Mouse (Mus musculus): ENCODE results near the gene Camk1d. TPM values are rescaled to one million over a fixed set of nuclear protein-coding genes. Genes with fewer than 3 reads are reported as not detected.

The Camk1d gene
- total RNA-seq, 1 experiment = 12.5 TPM

DNA sequence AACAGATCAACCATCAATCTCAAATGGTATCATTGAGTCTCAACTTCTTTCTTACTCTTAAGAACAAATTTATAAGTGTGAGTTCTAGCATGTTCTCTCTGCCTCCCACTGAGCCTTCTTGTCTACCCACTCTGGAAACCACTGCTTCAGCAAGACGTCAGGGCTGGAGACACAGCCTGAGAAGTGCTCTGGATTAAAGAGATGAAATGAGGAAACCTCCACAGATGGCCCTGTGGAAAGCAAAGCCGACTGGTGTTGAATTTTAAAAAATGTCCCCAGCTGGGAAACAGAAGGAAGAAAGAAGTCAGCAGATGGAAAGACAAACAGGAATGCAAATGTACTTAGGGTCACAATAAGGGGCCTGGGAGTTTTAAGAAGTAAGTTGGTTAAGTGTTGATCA lies 180.4 kb downstream of the Camk1d start:
- no peaks in the 10 kb centered on the region for H3K4me1 ChIP-seq (ENCODE audit: control insufficient read depth in 2 of 2, insufficient read depth in 2 of 2, low read length in 2 of 2, poor library complexity in 1 of 2)
- no peaks in the 10 kb centered on the region for H3K9me3 ChIP-seq (ENCODE audit: control insufficient read depth, insufficient read depth, low read depth, low read length)
- in situ Hi-C loops (cut with MboI; ENCODE audit: low sequenced_read_pairs in 2 of 2, unreplicated experiment in 2 of 2) = no loop called here
- H3K27ac ChIP-seq (ENCODE audit: insufficient read depth, low read depth, low read length, poor library complexity, severe bottlenecking) = no peak overlapping the region
- no peak for DNase-seq (ENCODE audit: low read depth, low spot score)
- no peak for TF ChIP-seq ZC3H11A (IDR thresholded peaks at IDR 0.05; ENCODE audit: borderline replicate concordance, low read depth, low read length)
- no peak for TF ChIP-seq CHD2 (IDR thresholded peaks at IDR 0.05; ENCODE audit: low read depth, low read length)
- TF ChIP-seq HCFC1 (IDR thresholded peaks at IDR 0.05; ENCODE audit: borderline replicate concordance, insufficient read depth, low read length) = no peak
- TF ChIP-seq MAFK (IDR thresholded peaks at IDR 0.05; ENCODE audit: insufficient read depth, low read depth, low read length) = no peak
- no peak for TF ChIP-seq ZNF384 (IDR thresholded peaks at IDR 0.05; ENCODE audit: low read depth, low read length)
- no peaks in the 10 kb centered on the region; the same call in 1 of the 2 replicates for H3K36me3 ChIP-seq (ENCODE audit: control insufficient read depth, insufficient read depth, low read length, poor library complexity, severe bottlenecking)
- H3K4me3 ChIP-seq (ENCODE audit: insufficient read depth in 1 of 2, low read depth in 1 of 2, low read length in 2 of 2, poor library complexity in 1 of 2, severe bottlenecking in 1 of 2) = no peak overlapping the region
- no peak overlapping the region for H3K9ac ChIP-seq (ENCODE audit: insufficient read depth, low read depth, low read length, poor library complexity, severe bottlenecking)

DNA sequence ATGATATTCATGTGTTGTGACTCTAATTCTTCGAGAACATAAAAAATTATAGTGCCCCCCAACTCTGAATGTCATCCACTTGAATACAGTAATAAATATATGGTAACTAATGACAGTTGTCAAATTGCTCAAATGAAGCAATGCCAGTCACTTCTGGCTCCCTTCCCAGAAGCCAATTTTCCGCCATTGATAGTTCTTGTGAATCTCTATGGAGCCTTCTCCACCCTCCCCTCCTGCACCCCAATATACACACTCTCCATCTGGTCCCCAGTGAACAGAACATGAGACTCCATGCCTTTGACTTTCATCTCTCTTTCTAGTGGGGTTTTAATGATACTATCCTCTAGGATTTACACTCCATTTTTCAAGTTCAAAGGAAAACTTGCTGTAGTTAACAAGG lies 184.3 kb downstream of the Camk1d start:
- Histone ChIP-seq H3K36me3 (ENCODE audit: control insufficient read depth, insufficient read depth, low read length, poor library complexity, severe bottlenecking) (no peaks in the 10 kb centered on the region; the same call in 1 of the 2 replicates), H3K9me3 (ENCODE audit: control insufficient read depth, insufficient read depth, low read depth, low read length) (no peaks in the 10 kb centered on the region), H3K9ac (ENCODE audit: insufficient read depth, low read depth, low read length, poor library complexity, severe bottlenecking) (no peak overlapping the region), H3K4me1 (ENCODE audit: control insufficient read depth in 2 of 2, insufficient read depth in 2 of 2, low read length in 2 of 2, poor library complexity in 1 of 2) (no peaks in the 10 kb centered on the region), H3K4me3 (ENCODE audit: insufficient read depth in 1 of 2, low read depth in 1 of 2, low read length in 2 of 2, poor library complexity in 1 of 2, severe bottlenecking in 1 of 2) (no peak overlapping the region), H3K27ac (ENCODE audit: insufficient read depth, low read depth, low read length, poor library complexity, severe bottlenecking) (no peak overlapping the region)
- no peak for DNase-seq (ENCODE audit: low read depth, low spot score)
- in situ Hi-C loops (cut with MboI; ENCODE audit: low sequenced_read_pairs in 2 of 2, unreplicated experiment in 2 of 2) = no loop called here
- no peak for TF ChIP-seq MAFK (IDR thresholded peaks at IDR 0.05; ENCODE audit: insufficient read depth, low read depth, low read length)
- TF ChIP-seq HCFC1 (IDR thresholded peaks at IDR 0.05; ENCODE audit: borderline replicate concordance, insufficient read depth, low read length) = no peak
- no peak for TF ChIP-seq ZNF384 (IDR thresholded peaks at IDR 0.05; ENCODE audit: low read depth, low read length)
- TF ChIP-seq CHD2 (IDR thresholded peaks at IDR 0.05; ENCODE audit: low read depth, low read length) = no peak
- no peak for TF ChIP-seq ZC3H11A (IDR thresholded peaks at IDR 0.05; ENCODE audit: borderline replicate concordance, low read depth, low read length)

DNA sequence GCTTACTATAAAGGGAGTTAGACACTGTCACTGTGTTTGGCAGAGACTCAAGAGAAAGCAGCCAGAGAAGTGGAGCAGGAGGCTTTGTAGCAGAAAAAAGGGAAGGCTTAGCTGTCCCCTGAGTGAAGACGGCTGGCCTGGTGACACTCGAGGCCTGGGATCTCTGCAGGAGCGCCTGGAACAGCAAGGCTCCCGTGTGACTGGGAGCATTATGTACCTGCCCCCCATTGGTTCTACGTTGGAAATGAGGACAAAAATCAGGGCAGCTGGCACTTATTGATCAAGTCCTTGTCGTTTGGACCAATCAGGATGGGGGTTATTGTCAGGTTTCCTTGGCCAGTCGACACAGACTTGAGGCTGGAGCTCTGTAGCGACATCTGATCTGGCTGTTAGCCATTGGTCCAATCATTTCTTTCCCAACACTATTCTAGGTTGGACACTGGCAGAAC lies 195.1 kb downstream of the Camk1d start:
- H3K9me3 ChIP-seq (ENCODE audit: control insufficient read depth, insufficient read depth, low read depth, low read length) = no peaks in the 10 kb centered on the region
- no peak overlapping the region for H3K9ac ChIP-seq (ENCODE audit: insufficient read depth, low read depth, low read length, poor library complexity, severe bottlenecking)
- no peak for TF ChIP-seq ZNF384 (IDR thresholded peaks at IDR 0.05; ENCODE audit: low read depth, low read length)
- no peaks in the 10 kb centered on the region for H3K36me3 ChIP-seq (ENCODE audit: control insufficient read depth, insufficient read depth, low read length, poor library complexity, severe bottlenecking)
- no peaks in the 10 kb centered on the region for H3K4me1 ChIP-seq (ENCODE audit: control insufficient read depth in 2 of 2, insufficient read depth in 2 of 2, low read length in 2 of 2, poor library complexity in 1 of 2)
- H3K4me3 ChIP-seq (ENCODE audit: insufficient read depth in 1 of 2, low read depth in 1 of 2, low read length in 2 of 2, poor library complexity in 1 of 2, severe bottlenecking in 1 of 2) = no peak overlapping the region
- DNase-seq (ENCODE audit: low read depth, low spot score) = no peak
- in situ Hi-C loops (cut with MboI; ENCODE audit: low sequenced_read_pairs in 2 of 2, unreplicated experiment in 2 of 2) = no loop called here
- no peak overlapping the region for H3K27ac ChIP-seq (ENCODE audit: insufficient read depth, low read depth, low read length, poor library complexity, severe bottlenecking)

DNA sequence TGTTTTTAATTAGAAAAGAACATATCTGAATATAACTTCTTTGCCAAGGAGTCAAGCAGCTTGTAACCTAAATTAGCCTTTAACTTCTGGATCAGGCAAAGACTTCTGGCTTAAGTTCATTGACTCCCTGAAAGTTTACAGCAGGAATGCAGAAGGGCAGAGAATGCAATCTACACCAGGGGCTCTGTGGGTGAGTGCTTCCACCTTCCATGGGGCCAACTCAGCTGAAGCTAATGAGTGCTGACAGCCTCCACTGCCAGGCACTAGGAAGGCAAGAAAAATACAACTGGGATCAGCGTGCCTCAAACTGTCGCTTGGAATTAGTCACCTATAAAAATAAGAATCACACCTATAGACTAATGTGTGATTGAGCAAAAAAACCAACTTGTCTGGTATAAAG lies 199.2 kb downstream of the Camk1d start:
- H3K9me3 ChIP-seq (ENCODE audit: control insufficient read depth, insufficient read depth, low read depth, low read length) = no peaks in the 10 kb centered on the region
- H3K36me3 ChIP-seq (ENCODE audit: control insufficient read depth, insufficient read depth, low read length, poor library complexity, severe bottlenecking) = no peaks in the 10 kb centered on the region
- H3K4me3 ChIP-seq (ENCODE audit: insufficient read depth in 1 of 2, low read depth in 1 of 2, low read length in 2 of 2, poor library complexity in 1 of 2, severe bottlenecking in 1 of 2) = no peak overlapping the region
- in situ Hi-C loops (cut with MboI; ENCODE audit: low sequenced_read_pairs in 2 of 2, unreplicated experiment in 2 of 2) = no loop called here
- no peak overlapping the region for H3K9ac ChIP-seq (ENCODE audit: insufficient read depth, low read depth, low read length, poor library complexity, severe bottlenecking)
- H3K4me1 ChIP-seq (ENCODE audit: control insufficient read depth in 2 of 2, insufficient read depth in 2 of 2, low read length in 2 of 2, poor library complexity in 1 of 2) = no peaks in the 10 kb centered on the region
- H3K27ac ChIP-seq (ENCODE audit: insufficient read depth, low read depth, low read length, poor library complexity, severe bottlenecking) = no peak overlapping the region
- DNase-seq (ENCODE audit: low read depth, low spot score) = no peak
- TF ChIP-seq HCFC1 (IDR thresholded peaks at IDR 0.05; ENCODE audit: borderline replicate concordance, insufficient read depth, low read length) (no peak), ZNF384 (IDR thresholded peaks at IDR 0.05; ENCODE audit: low read depth, low read length) (no peak), CHD2 (IDR thresholded peaks at IDR 0.05; ENCODE audit: low read depth, low read length) (no peak)

DNA sequence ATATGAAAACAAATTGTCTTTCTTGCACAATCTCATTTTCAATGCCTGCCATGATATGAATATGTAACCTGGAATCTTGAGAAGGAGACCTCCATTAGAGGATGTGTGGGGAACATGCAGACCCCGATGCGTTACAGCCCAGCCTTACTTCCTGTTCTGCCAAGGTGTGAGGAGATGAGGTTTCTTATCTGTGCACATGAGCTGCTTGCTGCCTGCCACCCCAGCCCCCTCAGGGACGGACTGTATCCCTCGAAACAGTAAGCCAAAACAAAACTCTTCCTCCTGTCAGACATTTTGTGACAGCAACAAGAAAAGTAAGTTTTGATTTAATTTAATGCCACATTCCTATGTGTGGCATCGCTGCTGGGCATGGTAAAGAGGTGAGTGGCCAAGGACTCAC lies 200.2 kb downstream of the Camk1d start:
- in situ Hi-C loops (cut with MboI; ENCODE audit: low sequenced_read_pairs in 2 of 2, unreplicated experiment in 2 of 2) = no loop called here
- no peak for DNase-seq (ENCODE audit: low read depth, low spot score)
- no peak overlapping the region for H3K9ac ChIP-seq (ENCODE audit: insufficient read depth, low read depth, low read length, poor library complexity, severe bottlenecking)
- no peak overlapping the region for H3K27ac ChIP-seq (ENCODE audit: insufficient read depth, low read depth, low read length, poor library complexity, severe bottlenecking)
- TF ChIP-seq ZC3H11A (IDR thresholded peaks at IDR 0.05; ENCODE audit: borderline replicate concordance, low read depth, low read length) = no peak
- TF ChIP-seq CHD2 (IDR thresholded peaks at IDR 0.05; ENCODE audit: low read depth, low read length) = no peak
- no peak for TF ChIP-seq MAFK (IDR thresholded peaks at IDR 0.05; ENCODE audit: insufficient read depth, low read depth, low read length)
- TF ChIP-seq ZNF384 (IDR thresholded peaks at IDR 0.05; ENCODE audit: low read depth, low read length) = no peak
- TF ChIP-seq HCFC1 (IDR thresholded peaks at IDR 0.05; ENCODE audit: borderline replicate concordance, insufficient read depth, low read length) = no peak
- H3K36me3 ChIP-seq (ENCODE audit: control insufficient read depth, insufficient read depth, low read length, poor library complexity, severe bottlenecking) = no peaks in the 10 kb centered on the region
- no peaks in the 10 kb centered on the region for H3K4me1 ChIP-seq (ENCODE audit: control insufficient read depth in 2 of 2, insufficient read depth in 2 of 2, low read length in 2 of 2, poor library complexity in 1 of 2)
- no peaks in the 10 kb centered on the region for H3K9me3 ChIP-seq (ENCODE audit: control insufficient read depth, insufficient read depth, low read depth, low read length)
- H3K4me3 ChIP-seq (ENCODE audit: insufficient read depth in 1 of 2, low read depth in 1 of 2, low read length in 2 of 2, poor library complexity in 1 of 2, severe bottlenecking in 1 of 2) = no peak overlapping the region
